Mouse (Mus musculus): ENCODE results near the gene Pmepa1. TPM values are rescaled to one million over a fixed set of nuclear protein-coding genes. Genes with fewer than 3 reads are reported as not detected.

Pmepa1 gene
- total and polyA plus RNA-seq, 2 experiments from 2014 or later, result 4.3 to 12.9 TPM

DNA sequence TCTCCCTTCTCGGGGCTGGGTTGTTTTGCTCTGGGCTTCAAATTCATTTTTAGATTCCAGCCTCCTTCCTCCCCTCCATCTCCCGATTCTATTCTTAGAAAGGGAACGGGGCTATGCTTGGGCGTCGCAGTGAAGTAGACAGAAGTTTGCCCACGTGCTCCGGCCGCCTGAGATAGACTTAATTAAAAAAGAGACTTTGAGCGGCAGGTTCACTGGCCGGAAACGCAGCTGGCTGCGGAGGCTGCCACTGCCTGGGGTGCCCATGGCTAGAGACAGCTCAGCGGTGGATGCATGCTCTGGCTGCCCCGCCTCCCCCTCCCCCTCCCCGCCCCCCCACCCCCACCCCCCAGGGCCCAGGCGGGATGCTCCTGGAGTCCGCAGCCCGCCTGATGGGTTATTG is 31.2 kb upstream of the Pmepa1 start:
- Histone ChIP-seq H3K4me1 (ENCODE audit: control insufficient read depth, insufficient read depth) (peaks cover 15% of the 10 kb centered on the region), H3K9ac (replicated peaks; ENCODE audit: low read depth, low read length) (no peak overlapping the region), H3K9me3 (replicated peaks; ENCODE audit: control insufficient read depth, low read length) (no peaks in the 10 kb centered on the region), H3K27me3 (ENCODE audit: control insufficient read depth, insufficient read depth, low read length) (no peaks in the 10 kb centered on the region), H3K4me3 (ENCODE audit: low read depth, low read length) (no peak overlapping the region), H3K27ac (ENCODE audit: low read depth) (peak overlapping the region; percentile 76), H3K4me2 (ENCODE audit: low read depth, low read length) (peak overlapping the region; percentile 45), H3K36me3 (replicated peaks; ENCODE audit: control insufficient read depth, insufficient read depth, low read length) (no peaks in the 10 kb centered on the region)
- TF ChIP-seq CTCF (IDR thresholded peaks at IDR 0.05; ENCODE audit: low read depth) (no peak), EP300 (IDR thresholded peaks at IDR 0.05; ENCODE audit: low read depth) (no peak)
- WGBS, result 0% methylated on average over 15 of the region's 18 CpGs
- ATAC-seq (ENCODE audit: insufficient read depth, low read depth) (peak; percentile 91), DNase-seq (ENCODE audit: low spot score) (peak; percentile 86)

DNA sequence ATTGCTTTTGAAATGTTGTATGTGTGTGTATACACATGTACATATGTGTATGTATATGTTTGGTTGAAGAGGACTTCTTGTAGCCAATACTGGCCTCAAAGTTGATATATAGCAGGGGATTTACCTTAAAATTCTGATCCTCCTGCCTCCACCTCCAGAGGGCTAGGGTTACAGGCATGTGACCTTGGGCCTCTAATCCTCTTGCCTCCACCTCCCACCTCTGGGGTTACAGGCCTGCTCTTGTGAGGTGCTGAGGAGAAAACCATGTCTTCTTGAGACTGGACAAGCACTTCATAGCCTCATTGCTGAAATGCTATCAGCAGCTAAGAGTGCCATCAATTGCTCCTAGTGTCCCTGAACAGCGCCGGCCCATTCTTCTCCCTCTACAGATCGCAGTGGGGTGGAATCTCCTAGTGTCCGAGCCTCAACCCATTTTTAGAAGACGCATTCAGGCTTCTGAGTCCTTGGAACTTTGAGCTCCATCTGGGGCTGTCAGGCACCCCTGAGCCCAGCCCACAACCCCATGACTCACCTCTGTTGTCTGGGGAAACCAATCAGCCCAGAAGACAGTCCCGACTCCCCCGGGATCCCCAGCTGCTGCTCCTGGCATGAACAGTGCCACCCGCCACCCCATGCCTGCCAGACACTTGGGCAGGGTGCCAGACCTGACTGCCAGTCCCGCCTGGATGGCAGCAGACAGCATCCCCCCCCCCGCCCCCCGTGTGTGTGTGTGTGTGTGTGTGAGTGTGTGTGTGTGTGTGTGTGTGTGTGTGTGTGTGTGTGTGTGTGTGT is 30.6 kb upstream of the Pmepa1 start:
- H3K9me3 ChIP-seq (replicated peaks; ENCODE audit: control insufficient read depth, low read length), result no peaks in the 10 kb centered on the region
- peak overlapping the region; percentile 76 for H3K27ac ChIP-seq (ENCODE audit: low read depth)
- peak; percentile 81 for ATAC-seq (ENCODE audit: insufficient read depth, low read depth)
- no peaks in the 10 kb centered on the region for H3K36me3 ChIP-seq (replicated peaks; ENCODE audit: control insufficient read depth, insufficient read depth, low read length)
- H3K9ac ChIP-seq (replicated peaks; ENCODE audit: low read depth, low read length), result no peak overlapping the region
- H3K4me2 ChIP-seq (ENCODE audit: low read depth, low read length), result peak overlapping the region; percentile 45
- DNase-seq (ENCODE audit: low spot score), result peak; percentile 64
- peaks cover 15% of the 10 kb centered on the region for H3K4me1 ChIP-seq (ENCODE audit: control insufficient read depth, insufficient read depth)
- H3K4me3 ChIP-seq (ENCODE audit: low read depth, low read length), result no peak overlapping the region
- H3K27me3 ChIP-seq (ENCODE audit: control insufficient read depth, insufficient read depth, low read length), result no peaks in the 10 kb centered on the region
- 14% methylated on average over 11 of the region's 11 CpGs for whole genome bisulfite sequencing
- no peak for TF ChIP-seq CTCF (IDR thresholded peaks at IDR 0.05; ENCODE audit: low read depth)
- TF ChIP-seq EP300 (IDR thresholded peaks at IDR 0.05; ENCODE audit: low read depth), result no peak

- Histone ChIP-seq H3K9me3 (replicated peaks; ENCODE audit: control insufficient read depth, low read length) (no peaks in the 10 kb centered on the region), H3K4me1 (ENCODE audit: control insufficient read depth, insufficient read depth) (peaks cover 15% of the 10 kb centered on the region), H3K9ac (replicated peaks; ENCODE audit: low read depth, low read length) (no peak overlapping the region), H3K4me3 (ENCODE audit: low read depth, low read length) (no peak overlapping the region), H3K36me3 (replicated peaks; ENCODE audit: control insufficient read depth, insufficient read depth, low read length) (no peaks in the 10 kb centered on the region), H3K27ac (ENCODE audit: low read depth) (no peak overlapping the region), H3K4me2 (ENCODE audit: low read depth, low read length) (no peak overlapping the region), H3K27me3 (ENCODE audit: control insufficient read depth, insufficient read depth, low read length) (no peaks in the 10 kb centered on the region)
- TF ChIP-seq CTCF (IDR thresholded peaks at IDR 0.05; ENCODE audit: low read depth), result no peak
- no peak for TF ChIP-seq EP300 (IDR thresholded peaks at IDR 0.05; ENCODE audit: low read depth)
- no peak for DNase-seq (ENCODE audit: low spot score)
- WGBS, result 21% methylated on average over 12 of the region's 12 CpGs
- no peak for ATAC-seq (ENCODE audit: insufficient read depth, low read depth)
These were observed 28.7 kb upstream of the Pmepa1 start for GRCm38 (mm10) chr2:173305011-173305410.

GRCm38 (mm10) chr2:173300663-173301630 is 24.6 kb upstream of the Pmepa1 start:
- DNase-seq (ENCODE audit: low spot score), result no peak
- H3K4me2 ChIP-seq (ENCODE audit: low read depth, low read length), result no peak overlapping the region
- H3K4me1 ChIP-seq (ENCODE audit: control insufficient read depth, insufficient read depth), result no peaks in the 10 kb centered on the region
- WGBS, result 68% methylated on average over 28 of the region's 28 CpGs
- 0 out of 2 replicates have a peak, but pooled peaks have one; percentile 48 for ATAC-seq (ENCODE audit: insufficient read depth, low read depth)
- H3K9me3 ChIP-seq (replicated peaks; ENCODE audit: control insufficient read depth, low read length), result no peaks in the 10 kb centered on the region
- H3K27me3 ChIP-seq (ENCODE audit: control insufficient read depth, insufficient read depth, low read length), result no peaks in the 10 kb centered on the region
- no peak overlapping the region for H3K9ac ChIP-seq (replicated peaks; ENCODE audit: low read depth, low read length)
- no peak overlapping the region for H3K27ac ChIP-seq (ENCODE audit: low read depth)
- H3K4me3 ChIP-seq (ENCODE audit: low read depth, low read length), result no peak overlapping the region
- no peaks in the 10 kb centered on the region for H3K36me3 ChIP-seq (replicated peaks; ENCODE audit: control insufficient read depth, insufficient read depth, low read length)
- TF ChIP-seq CTCF (IDR thresholded peaks at IDR 0.05; ENCODE audit: low read depth), result peak; percentile 25; the same call in 1 of the 2 replicates
- TF ChIP-seq EP300 (IDR thresholded peaks at IDR 0.05; ENCODE audit: low read depth), result no peak

DNA sequence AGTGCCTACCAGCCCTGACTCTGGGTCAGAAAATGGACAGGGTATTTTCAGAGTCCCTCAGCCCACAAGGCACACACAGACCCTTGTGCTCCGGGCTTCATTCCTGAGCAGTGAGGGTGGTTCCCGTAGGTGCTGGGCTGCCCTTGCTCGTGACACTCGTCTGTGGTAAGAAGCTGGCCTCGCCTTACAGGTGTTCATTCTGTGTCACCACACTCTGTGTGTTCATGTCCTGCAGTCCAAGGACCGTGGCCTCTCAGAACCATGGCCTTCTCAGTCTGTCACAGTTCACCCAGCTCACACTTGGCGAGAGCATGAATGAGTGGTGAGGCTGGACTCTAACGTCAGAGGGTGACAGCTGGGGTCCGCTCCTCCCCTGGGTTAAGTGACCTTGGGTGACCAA is 20.1 kb upstream of the Pmepa1 start:
- no peaks in the 10 kb centered on the region for H3K4me1 ChIP-seq (ENCODE audit: control insufficient read depth, insufficient read depth)
- H3K9me3 ChIP-seq (replicated peaks; ENCODE audit: control insufficient read depth, low read length), result no peaks in the 10 kb centered on the region
- no peak overlapping the region for H3K4me3 ChIP-seq (ENCODE audit: low read depth, low read length)
- TF ChIP-seq CTCF (IDR thresholded peaks at IDR 0.05; ENCODE audit: low read depth), result no peak
- no peaks in the 10 kb centered on the region for H3K36me3 ChIP-seq (replicated peaks; ENCODE audit: control insufficient read depth, insufficient read depth, low read length)
- no peak for DNase-seq (ENCODE audit: low spot score)
- H3K27ac ChIP-seq (ENCODE audit: low read depth), result no peak overlapping the region
- no peak overlapping the region for H3K4me2 ChIP-seq (ENCODE audit: low read depth, low read length)
- no peak for ATAC-seq (ENCODE audit: insufficient read depth, low read depth)
- H3K9ac ChIP-seq (replicated peaks; ENCODE audit: low read depth, low read length), result no peak overlapping the region
- no peaks in the 10 kb centered on the region for H3K27me3 ChIP-seq (ENCODE audit: control insufficient read depth, insufficient read depth, low read length)
- 76% methylated on average over 9 of the region's 9 CpGs for WGBS
